Mouse (Mus musculus) MEL (cell line): Measurements from ENCODE around the gene Gm4450. TPM values are rescaled to one million over a fixed set of nuclear protein-coding genes. Genes with fewer than 3 reads are reported as not detected.
"Not testable (repeated sequence)": the region's sequence is repeated elsewhere in the genome, so short reads cannot be mapped to it uniquely, and the experiment has no call there.

Experiments
- DNase-seq: peaks from one replicate; pipeline ENCODE4 v3.0.0; 2011; ENCODE audit warnings: low read depth, low spot score
- H3K27ac ChIP-seq: 2 replicates; pipeline ENCODE4 v1.5.1; 2012; ENCODE audit warnings: low read depth, mild to moderate bottlenecking, control low read depth, low read length, moderate library complexity; ENCODE audit not compliant: control insufficient read depth
- H3K27me3 ChIP-seq, 2 experiments: fragments of 150-350 bp in 1 of 2; sonication (generic) in 1 of 2; 2 replicates each; pipeline ENCODE4 v1.6.1; 2012; ENCODE audit warnings: low read length in 2 of 2, mild to moderate bottlenecking in 2 of 2, improper control_type of control experiment in 1 of 2, moderate library complexity in 1 of 2; ENCODE audit not compliant: insufficient read depth in 2 of 2, control insufficient read depth in 1 of 2
- H3K36me3 ChIP-seq, 2 experiments: 2 replicates each; pipeline ENCODE4 v1.6.1; 2012 to 2014; ENCODE audit warnings: low read length in 2 of 2, improper control_type of control experiment in 1 of 2, inconsistent platforms in 1 of 2, mild to moderate bottlenecking in 1 of 2; ENCODE audit not compliant: insufficient read depth in 2 of 2, control insufficient read depth in 1 of 2
- H3K4me1 ChIP-seq, 2 experiments: fragments of 150-350 bp in 1 of 2; sonication (generic) in 1 of 2; 2 replicates each; pipeline ENCODE4 v1.6.1; 2012; ENCODE audit warnings: low read length in 2 of 2, improper control_type of control experiment in 1 of 2, mild to moderate bottlenecking in 1 of 2; ENCODE audit not compliant: insufficient read depth in 2 of 2, control insufficient read depth in 1 of 2
- H3K4me3 ChIP-seq, 2 experiments: fragments of 150-350 bp in 1 of 2; sonication (generic) in 1 of 2; 2 replicates each; pipeline ENCODE4 v1.5.1; 2012; ENCODE audit warnings: low read depth in 2 of 2, low read length in 2 of 2, mild to moderate bottlenecking in 2 of 2, moderate library complexity in 2 of 2, control low read depth in 1 of 2, improper control_type of control experiment in 1 of 2; ENCODE audit not compliant: control insufficient read depth in 1 of 2, insufficient read depth in 1 of 2
- H3K79me2 ChIP-seq: 2 replicates; pipeline ENCODE4 v1.6.1; 2012; ENCODE audit warnings: mild to moderate bottlenecking, low read length, moderate library complexity; ENCODE audit not compliant: control insufficient read depth, poor library complexity, insufficient read depth
- H3K9ac ChIP-seq: 2 replicates; pipeline ENCODE4 v1.6.1; 2012; ENCODE audit warnings: low read depth, mild to moderate bottlenecking, control low read depth, low read length, moderate library complexity; ENCODE audit not compliant: control insufficient read depth, poor library complexity, severe bottlenecking
- H3K9me3 ChIP-seq: fragments of 150-350 bp; sonication (generic); replicated peaks from 2 replicates; pipeline ENCODE4 v1.6.1; 2012; ENCODE audit warnings: mild to moderate bottlenecking, low read length, improper control_type of control experiment, moderate library complexity; ENCODE audit not compliant: insufficient read depth
- polyA plus RNA-seq, 2 experiments: library from polyadenylated mRNA; stranded (reverse) in 1 of 2; unstranded in 1 of 2; fragments of >175 nt in 1 of 2; fragments of >200 nt in 1 of 2; gene quantifications; 2 replicates each; pipeline versions ENCODE4 v1.2.1 to v1.2.4; 2012; ENCODE audit warnings: low replicate concordance in 2 of 2, low read depth in 1 of 2; ENCODE audit not compliant: insufficient read length in 2 of 2, insufficient read depth in 1 of 2, missing spikeins in 1 of 2
- total RNA-seq: library from RNA; depleted of rRNA; stranded (reverse); fragments of 300-350 nt; gene quantifications from 2 replicates; pipeline ENCODE4 v1.2.3, GENCODE M21; 2012; rRNA removed

Gm4450 gene
- total and polyA plus RNA-seq, 3 experiments, result not detected

- H3K79me2 ChIP-seq, H3K27ac ChIP-seq, H3K4me3 ChIP-seq, H3K27me3 ChIP-seq, H3K36me3 ChIP-seq, DNase-seq, H3K9me3 ChIP-seq, H3K4me1 ChIP-seq, H3K9ac ChIP-seq: not testable (repeated sequence)
Measured at GRCm38 (mm10) chr3:98404268-98404895, 52.5 kb downstream of the Gm4450 start.

Other genes starting within 250 kb of the Gm4450 start
- gene Reg4, start 235.0 kb downstream of the Gm4450 start, total RNA-seq, result not detected in 2 replicates
- not detected for gene Reg4, start 235.0 kb downstream of the Gm4450 start, polyA plus RNA-seq
- gene Hmgcs2, start 176.7 kb downstream of the Gm4450 start, total RNA-seq, result 0.12 and 0.20 TPM in 2 replicates
- gene Hmgcs2, start 176.7 kb downstream of the Gm4450 start, polyA plus RNA-seq, result under 1 TPM in 1 of 2 experiments, not detected in 1; 0.81 TPM
- gene Phgdh, start 117.1 kb downstream of the Gm4450 start, total RNA-seq, result 247 and 310 TPM in 2 replicates
- 100 to 1,000 TPM in 1 of 2 experiments, not detected in 1; 303 TPM for gene Phgdh, start 117.1 kb downstream of the Gm4450 start, polyA plus RNA-seq
- 0.03 and 0.04 TPM in 2 replicates for gene Zfp697, start 74.7 kb downstream of the Gm4450 start, total RNA-seq
- gene Zfp697, start 74.7 kb downstream of the Gm4450 start, polyA plus RNA-seq, result not detected
- gene Hsd3b4, start 53.4 kb upstream of the Gm4450 start, total RNA-seq, result not detected in 2 replicates
- gene Hsd3b4, start 53.4 kb upstream of the Gm4450 start, polyA plus RNA-seq, result not detected
- not detected in 2 replicates for gene Gm10681, start 131.7 kb upstream of the Gm4450 start, total RNA-seq
- not detected for gene Gm10681, start 131.7 kb upstream of the Gm4450 start, polyA plus RNA-seq
- not detected in 2 replicates for gene Hsd3b5, start 173.1 kb upstream of the Gm4450 start, total RNA-seq
- not detected for gene Hsd3b5, start 173.1 kb upstream of the Gm4450 start, polyA plus RNA-seq